Mouse (Mus musculus): ENCODE measurements at regions not wholly inside any gene's neighbourhood (a gene's known extent, or its start where the extent isn't known, plus 50 kb on each side); places are given as distances from the start of the nearest gene placed in this dataset.

DNA sequence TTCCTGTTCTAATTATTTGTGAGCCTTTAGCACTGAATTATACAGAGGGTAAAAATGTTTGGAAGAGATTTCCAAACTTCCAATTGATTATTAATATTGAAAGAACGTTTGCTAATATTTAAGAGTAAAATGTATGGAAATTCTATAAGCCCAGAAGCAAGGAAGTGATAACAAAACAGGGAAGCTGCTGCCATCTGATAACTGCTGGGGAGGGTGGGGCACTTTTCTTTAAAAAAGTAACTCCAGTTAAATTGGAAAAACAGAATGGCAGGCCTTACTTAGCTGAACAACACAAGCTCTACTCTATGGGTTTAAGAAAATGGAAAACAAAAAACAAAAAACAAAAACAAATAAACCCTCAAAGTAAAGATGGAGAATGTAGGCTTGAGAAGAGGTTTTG lies 1327.7 kb downstream of the Hace1 start:
- no peak for ATAC-seq (ENCODE audit: low FRiP score, low read depth)
- H3K27me3 ChIP-seq = no peaks in the 10 kb centered on the region
- H3K9ac ChIP-seq = no peak overlapping the region
- H3K9me3 ChIP-seq = no peaks in the 10 kb centered on the region
- no peak overlapping the region for H3K4me2 ChIP-seq
- no peak overlapping the region for H3K4me3 ChIP-seq
- no peaks in the 10 kb centered on the region for H3K36me3 ChIP-seq
- no peaks in the 10 kb centered on the region for H3K4me1 ChIP-seq (replicated peaks)
- WGBS = 66% methylated on average over 1 of the region's 1 CpGs
- H3K27ac ChIP-seq (replicated peaks) = no peak overlapping the region

DNA sequence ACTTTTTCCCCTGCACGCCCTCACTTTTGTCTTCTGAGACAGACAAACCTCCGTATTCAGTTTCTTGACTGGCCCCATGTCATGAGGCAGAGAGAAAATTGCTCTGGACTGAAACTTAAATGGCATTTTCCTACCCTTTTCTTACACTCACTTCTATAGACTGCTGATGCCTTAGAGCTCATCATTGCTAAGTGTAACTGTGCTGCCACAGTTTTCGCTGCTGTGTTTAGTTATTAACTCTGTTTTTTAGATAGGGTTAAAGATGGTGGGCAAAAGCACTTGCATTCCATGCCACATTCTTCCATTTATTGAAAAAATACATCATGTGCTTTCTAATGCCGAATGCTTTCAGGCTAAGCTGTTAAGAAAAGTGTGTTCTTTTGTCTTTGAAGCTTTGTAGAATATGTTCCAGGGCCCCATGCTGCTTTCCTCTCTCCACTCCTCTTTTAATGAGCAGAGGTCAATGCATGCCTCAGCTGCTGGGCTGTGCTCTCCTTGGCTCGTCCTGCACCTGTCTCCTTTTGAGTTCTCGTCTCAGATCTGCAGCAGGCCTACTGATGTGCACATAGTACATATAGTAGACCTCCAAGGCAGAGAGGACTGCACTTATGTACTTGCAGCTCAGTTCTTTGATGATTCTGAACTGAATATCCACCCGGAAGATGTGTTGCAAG lies 1345.0 kb downstream of the Hace1 start:
- no peaks in the 10 kb centered on the region for H3K9me3 ChIP-seq
- H3K4me3 ChIP-seq = no peak overlapping the region
- no peak for ATAC-seq (ENCODE audit: low FRiP score, low read depth)
- H3K27me3 ChIP-seq = no peaks in the 10 kb centered on the region
- no peaks in the 10 kb centered on the region for H3K36me3 ChIP-seq
- no peak overlapping the region for H3K27ac ChIP-seq (replicated peaks)
- H3K4me2 ChIP-seq = no peak overlapping the region
- WGBS = 29% methylated on average over 7 of the region's 7 CpGs
- no peak overlapping the region for H3K9ac ChIP-seq
- H3K4me1 ChIP-seq (replicated peaks) = no peaks in the 10 kb centered on the region

DNA sequence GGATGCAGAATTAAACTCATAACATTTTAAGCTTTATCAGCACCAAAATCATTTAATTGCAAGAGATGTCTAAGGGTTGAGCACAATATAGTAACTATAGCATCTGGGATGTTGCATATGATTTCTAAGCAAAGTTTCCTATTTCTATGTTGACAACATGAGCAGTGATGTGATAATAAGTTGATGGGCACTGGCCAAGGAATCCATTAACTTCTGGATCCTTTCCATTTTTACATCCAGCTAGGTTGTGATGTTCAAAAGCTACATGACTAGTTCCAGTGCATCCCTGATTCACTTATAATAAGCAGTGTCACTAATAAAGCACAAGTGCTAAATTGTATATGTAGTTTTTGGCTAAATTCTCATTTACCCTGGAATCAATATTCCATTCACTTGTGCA lies 1356.7 kb downstream of the Hace1 start:
- Histone ChIP-seq H3K27me3 (no peaks in the 10 kb centered on the region), H3K9me3 (no peaks in the 10 kb centered on the region), H3K27ac (replicated peaks) (no peak overlapping the region), H3K4me3 (no peak overlapping the region), H3K36me3 (no peaks in the 10 kb centered on the region), H3K4me1 (replicated peaks) (no peaks in the 10 kb centered on the region; the same call in 1 of the 2 replicates), H3K9ac (no peak overlapping the region), H3K4me2 (no peak overlapping the region)
- ATAC-seq (ENCODE audit: low FRiP score, low read depth) = no peak

DNA sequence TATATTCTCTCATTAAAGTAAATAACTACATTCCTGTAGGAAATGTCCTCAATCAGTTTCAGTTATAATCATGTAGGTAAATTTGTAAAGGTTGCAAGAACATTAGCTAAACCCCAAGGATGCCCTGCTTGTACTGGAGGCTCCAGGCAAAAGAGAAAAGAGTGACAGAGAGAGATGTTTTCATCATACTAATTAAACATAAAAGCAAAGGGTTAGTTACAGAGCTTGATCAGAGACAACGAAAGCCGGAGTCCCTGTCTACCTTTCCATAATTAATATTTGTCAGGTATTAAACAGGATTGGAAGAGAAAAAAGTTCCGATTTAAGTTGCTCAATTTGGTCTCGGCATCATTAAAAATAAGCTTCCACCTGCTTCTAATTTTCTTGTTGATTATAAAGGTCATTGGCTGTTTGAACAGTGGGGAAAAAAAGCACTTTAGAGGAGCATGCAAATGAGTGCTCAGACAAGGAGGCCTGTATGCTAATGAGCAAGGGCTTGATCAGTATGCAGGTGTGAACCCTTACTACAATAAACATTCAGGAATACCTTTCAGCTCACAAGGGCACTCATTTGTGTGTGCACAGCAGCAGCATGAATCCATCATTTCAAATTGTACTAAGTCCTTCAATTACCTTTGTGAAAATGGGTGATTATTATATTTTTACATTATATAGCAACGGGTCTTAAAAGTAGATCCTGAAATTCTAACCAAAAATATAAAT lies 1358.8 kb downstream of the Hace1 start:
- 0 out of 2 replicates have a peak, but pooled peaks have one; percentile 30 for ATAC-seq (ENCODE audit: low FRiP score, low read depth)
- no peaks in the 10 kb centered on the region; the same call in 1 of the 2 replicates for H3K4me1 ChIP-seq (replicated peaks)
- WGBS = 61% methylated on average over 5 of the region's 5 CpGs
- no peaks in the 10 kb centered on the region for H3K27me3 ChIP-seq
- H3K4me2 ChIP-seq = no peak overlapping the region
- no peaks in the 10 kb centered on the region for H3K9me3 ChIP-seq
- H3K36me3 ChIP-seq = no peaks in the 10 kb centered on the region
- H3K27ac ChIP-seq (replicated peaks) = no peak overlapping the region
- no peak overlapping the region for H3K4me3 ChIP-seq
- H3K9ac ChIP-seq = no peak overlapping the region

DNA sequence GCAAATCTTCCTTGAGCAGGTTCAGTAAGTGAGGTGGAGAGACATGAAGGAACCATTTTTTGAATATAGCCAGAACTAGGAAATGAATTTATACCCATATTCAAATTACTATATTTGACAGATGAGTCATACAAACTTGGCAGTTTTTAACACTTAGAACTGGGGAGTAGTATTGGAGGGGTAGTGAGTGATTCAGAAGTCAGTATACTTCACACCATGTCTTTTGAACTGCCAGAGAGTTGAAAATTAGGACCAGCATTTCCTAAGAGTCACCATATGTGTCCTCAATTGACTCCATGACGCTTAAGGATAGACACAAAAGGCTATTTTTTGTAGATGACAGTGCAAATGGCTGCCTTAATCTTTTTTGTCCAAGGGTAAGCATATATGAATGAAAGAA lies 1361.7 kb downstream of the Hace1 start:
- no peak overlapping the region for H3K4me3 ChIP-seq
- no peak overlapping the region for H3K27ac ChIP-seq (replicated peaks)
- H3K9ac ChIP-seq = no peak overlapping the region
- no peaks in the 10 kb centered on the region for H3K9me3 ChIP-seq
- no peaks in the 10 kb centered on the region for H3K36me3 ChIP-seq
- no peak overlapping the region for H3K4me2 ChIP-seq
- H3K27me3 ChIP-seq = no peaks in the 10 kb centered on the region
- ATAC-seq (ENCODE audit: low FRiP score, low read depth) = no peak
- no peaks in the 10 kb centered on the region; the same call in 1 of the 2 replicates for H3K4me1 ChIP-seq (replicated peaks)
- WGBS = 75% methylated on average over 1 of the region's 1 CpGs

DNA sequence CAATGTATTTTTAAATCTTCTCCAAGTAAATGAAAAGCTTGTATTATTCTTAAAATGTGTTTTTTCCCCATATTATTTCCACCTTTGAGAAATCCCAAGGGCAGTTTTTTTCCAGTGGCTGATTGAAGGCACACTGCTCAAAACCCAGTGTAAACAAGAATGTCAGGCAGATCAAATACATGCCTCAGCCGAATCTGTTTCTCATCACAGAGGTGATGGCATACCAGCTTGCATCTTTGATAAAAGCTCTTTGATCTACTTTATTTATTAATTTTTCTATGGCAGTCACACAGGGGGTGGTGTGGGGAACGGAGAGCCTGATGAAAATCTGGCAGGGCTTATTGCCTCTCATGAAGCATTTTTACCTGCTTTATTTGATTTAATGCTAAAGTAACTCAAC lies 1362.2 kb downstream of the Hace1 start:
- no peaks in the 10 kb centered on the region for H3K9me3 ChIP-seq
- no peak overlapping the region for H3K27ac ChIP-seq (replicated peaks)
- no peaks in the 10 kb centered on the region for H3K27me3 ChIP-seq
- 53% methylated on average over 2 of the region's 2 CpGs for WGBS
- H3K4me1 ChIP-seq (replicated peaks) = no peaks in the 10 kb centered on the region; the same call in 1 of the 2 replicates
- H3K36me3 ChIP-seq = no peaks in the 10 kb centered on the region
- H3K4me2 ChIP-seq = no peak overlapping the region
- ATAC-seq (ENCODE audit: low FRiP score, low read depth) = no peak
- H3K4me3 ChIP-seq = no peak overlapping the region
- H3K9ac ChIP-seq = no peak overlapping the region

DNA sequence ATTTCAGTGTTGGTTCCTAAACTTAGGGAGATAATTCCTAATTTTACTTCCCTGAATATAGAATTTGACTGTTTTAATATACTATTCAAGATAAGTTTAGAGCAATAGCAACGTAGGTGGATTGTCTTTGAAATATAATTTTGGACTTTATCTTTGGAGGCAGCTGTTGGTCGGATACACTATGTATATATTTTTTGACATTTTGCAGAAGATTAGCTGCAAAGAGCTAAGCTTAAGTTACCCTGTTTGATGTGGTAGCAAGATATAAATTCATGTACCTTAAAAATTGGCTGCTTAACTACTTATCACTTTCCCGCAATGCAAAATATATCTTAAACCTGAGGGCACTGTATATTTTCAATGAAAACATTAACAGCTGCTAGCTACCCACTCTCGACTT lies 1375.3 kb downstream of the Hace1 start:
- Histone ChIP-seq H3K4me3 (no peak overlapping the region), H3K9ac (no peak overlapping the region), H3K4me2 (no peak overlapping the region), H3K36me3 (no peaks in the 10 kb centered on the region), H3K4me1 (replicated peaks) (no peaks in the 10 kb centered on the region), H3K27ac (replicated peaks) (no peak overlapping the region), H3K9me3 (no peaks in the 10 kb centered on the region), H3K27me3 (no peaks in the 10 kb centered on the region)
- no peak for ATAC-seq (ENCODE audit: low FRiP score, low read depth)
- 89% methylated on average over 4 of the region's 4 CpGs for WGBS

DNA sequence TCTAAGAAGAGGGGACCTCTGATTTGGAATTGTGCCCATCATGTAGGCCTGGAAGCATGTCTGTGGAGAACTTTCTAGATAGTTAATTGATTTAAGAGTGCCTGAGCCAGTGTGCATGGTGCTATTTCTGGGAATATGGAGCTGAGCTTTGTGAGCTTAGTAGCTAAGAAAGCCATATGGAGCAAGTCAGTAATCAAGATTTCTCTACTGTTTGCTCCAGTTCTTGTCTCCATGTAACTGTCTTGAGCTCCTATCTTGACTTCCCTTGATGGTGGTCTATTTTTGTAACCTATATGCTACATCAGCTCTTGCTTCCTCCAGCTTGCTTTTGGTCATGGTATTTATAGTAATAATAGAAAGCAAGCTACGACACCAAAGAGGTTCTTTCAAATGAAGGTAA lies 1377.1 kb downstream of the Hace1 start:
- 85% methylated on average over 1 of the region's 1 CpGs for WGBS
- H3K9ac ChIP-seq = no peak overlapping the region
- H3K27me3 ChIP-seq = no peaks in the 10 kb centered on the region
- no peak for ATAC-seq (ENCODE audit: low FRiP score, low read depth)
- no peak overlapping the region for H3K27ac ChIP-seq (replicated peaks)
- no peaks in the 10 kb centered on the region for H3K36me3 ChIP-seq
- no peak overlapping the region for H3K4me2 ChIP-seq
- no peaks in the 10 kb centered on the region for H3K4me1 ChIP-seq (replicated peaks)
- no peaks in the 10 kb centered on the region for H3K9me3 ChIP-seq
- no peak overlapping the region for H3K4me3 ChIP-seq

DNA sequence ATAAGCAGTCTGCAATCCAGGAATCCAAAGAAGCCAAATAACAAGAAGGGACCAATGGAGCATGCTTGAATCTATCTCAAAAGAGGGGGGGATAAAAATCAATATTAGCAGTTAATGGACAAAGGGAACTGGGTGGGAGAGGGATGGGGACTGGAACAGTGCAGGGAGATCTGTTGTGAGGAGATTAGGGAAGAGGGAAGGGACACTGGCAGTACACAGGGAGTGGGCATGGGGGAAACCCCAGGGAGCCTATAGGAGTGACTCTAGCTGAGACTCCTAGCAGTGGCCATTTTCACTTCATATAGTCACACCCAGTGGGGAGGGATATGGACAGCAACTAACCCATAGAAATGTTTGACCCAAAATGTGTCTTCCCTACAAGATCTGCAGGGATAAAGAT lies 1402.8 kb downstream of the Hace1 start:
- no peak for ATAC-seq (ENCODE audit: low FRiP score, low read depth)
- H3K4me2 ChIP-seq = no peak overlapping the region

DNA sequence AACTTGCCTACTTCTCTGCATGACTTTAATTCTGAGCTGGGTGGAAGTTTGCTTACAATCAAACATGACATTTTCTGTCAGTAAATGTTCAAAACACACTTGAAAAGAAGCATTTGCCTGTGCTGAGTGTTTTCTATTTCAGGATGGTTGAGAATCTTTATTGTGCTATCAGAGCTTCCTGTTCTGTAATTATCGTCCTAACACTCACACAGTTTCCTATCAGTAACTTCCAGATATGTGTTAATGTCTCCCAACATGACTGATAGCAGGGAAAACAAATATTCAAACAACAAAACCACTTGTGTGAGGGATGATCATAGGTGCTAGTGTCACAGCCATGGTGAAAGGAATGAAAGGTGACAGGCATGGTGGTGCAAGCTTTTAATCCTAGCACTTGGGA lies 1422.1 kb downstream of the Hace1 start:
- no peaks in the 10 kb centered on the region for H3K27me3 ChIP-seq
- H3K9ac ChIP-seq = no peak overlapping the region
- H3K4me2 ChIP-seq = no peak overlapping the region
- H3K9me3 ChIP-seq = no peaks in the 10 kb centered on the region
- H3K36me3 ChIP-seq = no peaks in the 10 kb centered on the region
- no peak overlapping the region for H3K27ac ChIP-seq (replicated peaks)
- 82% methylated on average over 1 of the region's 1 CpGs for WGBS
- H3K4me1 ChIP-seq (replicated peaks) = no peaks in the 10 kb centered on the region
- ATAC-seq (ENCODE audit: low FRiP score, low read depth) = no peak
- no peak overlapping the region for H3K4me3 ChIP-seq

More for the DNA sequence above, 1402.8 kb downstream of the Hace1 start:
- H3K27ac ChIP-seq (replicated peaks) = no peak overlapping the region
- H3K9me3 ChIP-seq = no peaks in the 10 kb centered on the region
- no peak overlapping the region for H3K9ac ChIP-seq
- H3K36me3 ChIP-seq = no peaks in the 10 kb centered on the region
- H3K4me3 ChIP-seq = no peak overlapping the region
- no peaks in the 10 kb centered on the region for H3K27me3 ChIP-seq
- no peaks in the 10 kb centered on the region for H3K4me1 ChIP-seq (replicated peaks)

DNA sequence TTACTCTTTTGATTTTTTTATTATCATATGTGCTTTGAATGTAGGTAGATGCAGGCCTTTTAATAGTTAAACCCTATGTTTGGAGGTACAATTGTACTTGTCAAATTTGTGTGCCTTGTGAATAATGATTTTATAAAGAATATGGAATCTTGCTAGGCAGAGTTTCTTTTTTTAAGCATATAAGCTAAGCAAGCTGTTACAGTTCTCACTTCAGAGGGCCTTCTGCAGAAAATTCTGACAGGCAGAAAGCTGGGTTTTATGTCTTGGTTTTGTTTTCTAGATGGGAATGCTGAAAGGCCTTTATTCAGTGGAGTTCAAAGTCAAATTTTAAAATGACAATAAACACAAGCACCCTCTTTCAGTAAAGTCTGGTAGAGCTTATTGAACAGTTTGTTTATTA lies 1451.1 kb downstream of the Hace1 start:
- H3K4me1 ChIP-seq (replicated peaks) = no peaks in the 10 kb centered on the region
- H3K36me3 ChIP-seq = no peaks in the 10 kb centered on the region
- H3K27ac ChIP-seq (replicated peaks) = no peak overlapping the region
- no peaks in the 10 kb centered on the region for H3K9me3 ChIP-seq
- no peak overlapping the region for H3K4me3 ChIP-seq
- no peak overlapping the region for H3K4me2 ChIP-seq
- H3K27me3 ChIP-seq = no peaks in the 10 kb centered on the region
- no peak overlapping the region for H3K9ac ChIP-seq
- ATAC-seq (ENCODE audit: low FRiP score, low read depth) = no peak

DNA sequence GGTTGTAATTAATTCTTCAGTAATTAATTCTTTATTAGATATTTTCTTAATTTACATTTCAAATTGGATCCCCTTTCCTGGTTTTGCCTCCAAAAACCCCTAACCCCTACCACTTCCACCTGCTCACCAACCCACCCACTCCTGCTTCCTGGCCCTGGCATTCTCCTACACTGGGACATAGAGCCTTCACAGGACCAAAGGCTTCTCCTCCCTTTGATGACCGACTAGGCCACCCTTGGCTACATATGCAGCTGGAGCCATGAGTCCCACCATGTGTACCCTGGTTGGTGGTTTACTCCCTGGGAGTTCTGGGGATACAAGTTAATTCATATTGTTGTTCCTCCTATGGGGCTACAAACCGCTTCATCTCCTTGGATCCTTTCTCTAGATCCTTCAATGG lies 1477.0 kb downstream of the Hace1 start:
- H3K9ac ChIP-seq = no peak overlapping the region
- no peaks in the 10 kb centered on the region for H3K27me3 ChIP-seq
- H3K4me1 ChIP-seq (replicated peaks) = no peaks in the 10 kb centered on the region
- no peaks in the 10 kb centered on the region for H3K9me3 ChIP-seq
- H3K36me3 ChIP-seq = no peaks in the 10 kb centered on the region
- WGBS = 84% methylated on average over 2 of the region's 2 CpGs
- no peak overlapping the region for H3K4me3 ChIP-seq
- no peak for ATAC-seq (ENCODE audit: low FRiP score, low read depth)
- no peak overlapping the region for H3K4me2 ChIP-seq
- no peak overlapping the region for H3K27ac ChIP-seq (replicated peaks)

DNA sequence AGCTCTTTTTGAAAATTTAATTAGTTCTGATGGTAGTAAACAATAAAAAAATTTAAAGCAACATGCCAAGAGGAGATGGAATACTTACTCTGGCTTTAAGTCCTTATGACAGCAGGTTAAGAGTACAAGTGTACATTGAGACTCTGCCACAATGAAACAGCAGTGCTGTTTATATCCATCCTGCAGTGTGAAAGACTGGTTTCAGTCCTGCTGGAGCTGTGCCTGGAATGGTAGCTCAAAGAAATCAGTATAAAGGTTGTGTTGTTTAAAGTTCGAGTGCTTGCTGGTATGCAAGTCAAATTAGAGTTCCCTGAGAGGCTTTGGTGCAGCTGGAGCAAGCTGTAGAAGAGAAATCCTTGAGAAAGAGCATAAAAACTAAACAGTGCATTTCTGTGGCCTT lies 1524.9 kb downstream of the Hace1 start:
- Histone ChIP-seq H3K4me2 (no peak overlapping the region), H3K36me3 (no peaks in the 10 kb centered on the region), H3K27ac (replicated peaks) (no peak overlapping the region), H3K9me3 (no peaks in the 10 kb centered on the region), H3K27me3 (no peaks in the 10 kb centered on the region), H3K4me1 (replicated peaks) (no peaks in the 10 kb centered on the region), H3K9ac (no peak overlapping the region), H3K4me3 (no peak overlapping the region)
- ATAC-seq (ENCODE audit: low FRiP score, low read depth) = peak; percentile 59; the same call in 1 of the 2 replicates
- 53% methylated on average over 1 of the region's 1 CpGs for WGBS
